Mouse (Mus musculus): ENCODE measurements around the gene Nudc.

GRCm38 (mm10) chr4:133545272-133546231 lies at the start of gene Nudc:
- TF ChIP-seq CTCF (IDR thresholded peaks at IDR 0.05; ENCODE audit: borderline replicate concordance, control insufficient read depth, extremely low read depth, insufficient read depth, low read length, poor library complexity) (peak; percentile 60; the same call in 1 of the 2 replicates), POLR2A (IDR thresholded peaks at IDR 0.05; ENCODE audit: control insufficient read depth, extremely low read depth, insufficient read depth, low read length, poor library complexity) (peak; percentile 67; the same call in 1 of the 2 replicates)

All from thymus, adult 2 months (tissue).